Mouse (Mus musculus) lung, postnatal 36 days (tissue): ENCODE results near the gene Il23a.
A peak's percentile ranks its signal among the peaks of the same experiment; 100 is the strongest.
"Not testable (repeated sequence)": the region's sequence is repeated elsewhere in the genome, so short reads cannot be mapped to it uniquely, and the experiment has no call there.

Source experiments
- DNase-seq: peaks from one replicate; pipeline ENCODE4 v3.0.0; 2022; ENCODE audit warnings: mixed read lengths

Gene Il23a

DNA sequence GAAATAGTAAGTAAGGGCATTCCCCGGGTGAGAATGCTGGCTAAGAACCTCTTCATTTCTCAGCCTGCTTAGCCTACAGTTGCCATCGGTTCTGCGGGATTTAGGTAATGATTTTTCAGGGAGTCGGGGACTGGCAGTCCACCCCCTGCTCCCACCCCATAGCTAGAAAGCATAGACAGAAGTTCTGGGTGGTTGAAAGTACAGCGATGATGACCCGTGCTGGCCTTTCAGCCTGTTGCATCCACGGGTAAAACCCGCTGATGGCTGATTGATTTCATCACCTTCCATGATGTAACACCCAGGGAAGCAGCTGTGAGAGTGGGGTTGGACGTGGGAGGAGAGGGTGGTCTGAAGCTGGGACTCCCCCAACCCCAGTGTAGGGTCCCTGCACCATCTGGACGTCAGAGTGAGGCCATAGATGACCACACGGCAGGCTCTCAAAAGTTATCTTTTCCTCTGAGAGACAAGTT lies at the start of gene Il23a:
TSS of gene Il23a (minus strand) at position 51 of the 470 bp plus-strand sequence.
- no peak for DNase-seq

GRCm38 (mm10) chr10:128347541-128347940 lies 49.0 kb upstream of the Il23a start:
- DNase-seq, result no peak

- DNase-seq, result peak; percentile 93
Observed at GRCm38 (mm10) chr10:128344568-128345275, 46.2 kb upstream of the Il23a start.

DNA sequence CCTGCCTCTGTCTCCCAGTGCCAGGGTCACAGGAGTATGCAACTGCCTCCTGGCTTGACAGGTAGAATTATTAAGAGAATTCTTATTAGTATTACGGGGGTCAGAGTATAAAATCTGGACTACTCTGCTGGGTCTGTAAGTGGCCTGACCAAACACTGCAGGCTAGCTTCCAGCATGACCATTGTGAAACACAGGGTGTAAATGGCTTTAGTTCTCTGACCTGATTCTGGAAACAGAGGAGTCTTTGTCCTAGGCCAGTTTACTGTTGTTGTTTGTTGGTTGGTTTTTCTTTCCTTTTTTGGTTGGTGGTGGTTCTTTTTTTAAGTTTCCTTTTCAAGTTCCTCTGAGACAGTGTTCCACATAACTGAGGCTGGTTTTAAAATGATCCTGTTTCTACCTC lies 44.9 kb upstream of the Il23a start:
- no peak for DNase-seq

- no peak for DNase-seq
Observed at GRCm38 (mm10) chr10:128340257-128340656, 41.7 kb upstream of the Il23a start.

- DNase-seq, result no peak
Observed at GRCm38 (mm10) chr10:128338948-128339347, 40.4 kb upstream of the Il23a start.

GRCm38 (mm10) chr10:128338415-128338814 lies 39.9 kb upstream of the Il23a start:
- no peak for DNase-seq

GRCm38 (mm10) chr10:128337306-128338181 lies 39.0 kb upstream of the Il23a start, which contains the start of gene Cs:
Gene Cs (plus strand): TSS chr10:128337734.
- DNase-seq, result peak; percentile 98

GRCm38 (mm10) chr10:128336597-128336996 lies 38.0 kb upstream of the Il23a start:
- no peak for DNase-seq

DNA sequence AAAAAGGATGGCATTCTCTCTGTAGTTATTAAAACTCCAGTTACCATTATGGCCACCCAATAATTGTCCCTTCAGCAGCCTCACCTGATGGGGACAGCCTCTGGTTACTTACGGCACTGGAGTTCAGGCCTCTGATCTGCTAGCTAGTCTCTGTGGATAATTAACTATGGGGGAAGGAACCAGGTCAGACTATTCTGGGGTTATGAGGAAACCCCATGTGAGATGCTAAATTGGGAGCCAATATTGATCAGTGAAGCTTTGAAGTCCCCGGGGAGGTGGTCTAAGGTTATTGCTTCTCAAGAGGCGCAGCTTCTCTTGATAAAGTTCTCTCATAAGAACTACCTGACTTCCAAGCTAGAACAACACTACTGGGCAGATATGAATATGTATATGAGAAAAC lies 37.6 kb upstream of the Il23a start:
- no peak for DNase-seq

DNA sequence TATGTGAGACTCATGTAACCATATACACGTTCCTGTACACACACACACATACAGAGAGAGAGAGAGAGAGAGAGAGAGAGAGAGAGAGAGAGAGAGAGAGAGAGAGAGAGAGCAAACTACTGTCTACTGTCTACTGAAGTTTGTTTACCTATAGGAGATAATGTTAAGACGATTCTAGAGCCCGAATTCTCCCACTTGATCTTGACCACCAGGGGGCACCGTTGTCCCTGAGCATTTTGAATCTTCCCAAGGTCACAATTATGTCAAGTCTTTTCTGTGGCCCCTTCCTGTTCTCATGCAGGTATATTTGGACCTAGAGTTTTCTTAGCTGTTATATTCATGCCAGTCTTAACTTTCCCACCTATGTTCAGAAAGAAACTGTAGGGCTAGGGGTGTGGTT lies 37.0 kb upstream of the Il23a start:
- DNase-seq, result peak; percentile 93

GRCm38 (mm10) chr10:128332358-128333249 lies 34.1 kb upstream of the Il23a start:
- not testable (repeated sequence) for DNase-seq

DNA sequence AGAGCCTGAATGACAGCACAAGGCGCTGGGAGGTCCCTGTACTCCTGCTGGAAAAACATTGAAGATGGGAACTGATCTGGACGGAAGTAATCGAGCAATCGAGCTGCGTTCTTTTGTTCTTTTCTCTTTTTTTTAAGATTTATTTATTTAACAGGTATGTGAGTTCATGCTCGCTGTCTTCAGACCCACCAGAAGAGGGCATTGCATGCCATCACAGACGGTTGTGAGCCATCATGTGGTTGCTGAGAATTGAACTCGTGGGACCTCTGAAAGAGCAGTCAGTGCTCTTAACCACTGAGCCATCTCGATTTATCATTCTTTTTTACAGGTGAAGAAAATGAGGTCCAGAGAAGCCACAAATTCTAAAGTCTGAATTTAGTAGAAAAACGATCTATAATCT lies 29.1 kb upstream of the Il23a start:
- DNase-seq, result no peak

GRCm38 (mm10) chr10:128326825-128327224 lies 28.3 kb upstream of the Il23a start:
- no peak for DNase-seq

GRCm38 (mm10) chr10:128323516-128323915 lies 25.0 kb upstream of the Il23a start:
- no peak for DNase-seq

GRCm38 (mm10) chr10:128322141-128323108 lies 23.9 kb upstream of the Il23a start, which contains the start of gene Cnpy2:
Gene Cnpy2 (plus strand): TSS chr10:128322459.
- DNase-seq, result peak; percentile 88

DNA sequence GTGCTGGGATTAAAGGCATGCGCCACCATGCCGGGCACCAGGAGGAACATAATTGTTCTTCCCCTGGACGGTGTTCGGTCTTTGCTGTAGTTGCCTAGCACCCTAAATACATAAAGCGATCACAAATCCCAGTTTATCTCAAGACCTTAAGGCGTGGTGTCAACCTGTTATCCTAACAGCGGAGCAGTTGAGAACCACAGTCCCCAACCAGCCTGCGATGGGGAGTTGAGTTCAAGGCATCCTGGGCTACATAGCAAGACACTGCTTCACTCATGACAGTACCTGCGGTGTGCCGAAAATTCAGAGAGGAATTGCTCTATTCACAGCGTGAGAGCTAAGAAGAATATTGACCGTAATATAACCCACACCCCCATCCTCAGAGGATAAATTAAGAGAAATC lies 23.1 kb upstream of the Il23a start:
- no peak for DNase-seq

- no peak for DNase-seq
Observed at GRCm38 (mm10) chr10:128315578-128315977, 17.0 kb upstream of the Il23a start.

GRCm38 (mm10) chr10:128310902-128311301 lies 12.3 kb upstream of the Il23a start:
- DNase-seq, result no peak

DNA sequence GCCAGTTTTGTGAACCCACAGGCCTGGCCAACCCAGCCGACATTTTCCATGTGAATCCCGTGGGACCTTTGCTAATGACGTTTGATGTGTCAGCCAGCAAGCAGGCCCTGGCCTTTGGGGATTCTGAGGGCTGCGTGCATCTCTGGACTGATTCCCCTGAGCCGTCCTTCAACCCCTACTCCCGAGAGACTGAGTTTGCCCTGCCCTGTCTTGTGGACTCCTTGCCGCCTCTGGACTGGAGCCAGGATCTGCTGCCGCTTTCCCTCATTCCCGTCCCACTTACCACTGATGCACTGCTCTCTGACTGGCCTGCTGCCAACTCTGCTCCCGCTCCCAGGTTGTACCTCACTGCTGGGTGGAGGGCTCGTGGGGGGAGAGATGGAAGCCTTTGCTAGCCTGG lies 11.6 kb upstream of the Il23a start:
- DNase-seq, result peak; percentile 10

GRCm38 (mm10) chr10:128309654-128310053 lies 11.1 kb upstream of the Il23a start:
- DNase-seq, result no peak
